Mouse (Mus musculus) neural tube, embryonic 14.5 days (tissue): ENCODE data around the gene Nos3. TPM values are rescaled to one million over a fixed set of nuclear protein-coding genes. Genes with fewer than 3 reads are reported as not detected.
A peak's percentile ranks its signal among the peaks of the same experiment; 100 is the strongest.

Source experiments
- ATAC-seq: fragments of 200-750 bp; cut with Nextera tagmentation; 2 replicates; pipeline ENCODE4 v1.8.0; 2017; ENCODE audit warnings: low read depth, mild to moderate bottlenecking, moderate TSS enrichment, moderate library complexity
- H3K27ac ChIP-seq: fragments of 300-500 bp; sonication (generic); 2 replicates; pipeline ENCODE4 v1.5.1; 2014; ENCODE audit warnings: low read depth, mild to moderate bottlenecking, control low read depth, low read length, moderate library complexity, mixed read lengths
- H3K27me3 ChIP-seq: fragments of 300-500 bp; sonication (generic); 2 replicates; pipeline ENCODE4 v1.6.1; 2014; ENCODE audit warnings: low read length; ENCODE audit not compliant: control insufficient read depth, insufficient read depth
- H3K36me3 ChIP-seq: fragments of 300-500 bp; sonication (generic); 2 replicates; pipeline ENCODE4 v1.6.1; 2014; ENCODE audit warnings: low read length, mixed read lengths; ENCODE audit not compliant: control insufficient read depth, insufficient read depth
- H3K4me1 ChIP-seq: fragments of 300-500 bp; sonication (generic); 2 replicates; pipeline ENCODE4 v1.6.1; 2014; ENCODE audit warnings: low read length; ENCODE audit not compliant: control insufficient read depth, insufficient read depth
- H3K4me2 ChIP-seq: fragments of 300-500 bp; sonication (generic); 2 replicates; pipeline ENCODE4 v1.6.1; 2014; ENCODE audit warnings: mild to moderate bottlenecking, low read depth, low read length, control low read depth
- H3K4me3 ChIP-seq: fragments of 300-500 bp; sonication (generic); 2 replicates; pipeline ENCODE4 v1.5.1; 2014; ENCODE audit warnings: low read depth, low read length, control low read depth, mixed read lengths
- H3K9ac ChIP-seq: fragments of 300-500 bp; sonication (generic); replicated peaks from 2 replicates; pipeline ENCODE4 v1.6.1; 2014; ENCODE audit warnings: low read depth, mild to moderate bottlenecking, control low read depth, low read length, mixed read lengths
- H3K9me3 ChIP-seq: fragments of 300-500 bp; sonication (generic); 2 replicates; pipeline ENCODE4 v1.6.1; 2016; ENCODE audit warnings: low read length; ENCODE audit not compliant: control insufficient read depth
- WGBS: fragments of 180-500 bp; shearing (Covaris S2); extraction: QIAGEN DNeasy Blood & Tissue Kit; methylation state at CpG from one replicate; pipeline ENCODE4 v1.1.7; 2014; 5-methylcytosine and 5-hydroxymethylcytosine counted together
- polyA plus RNA-seq: library from polyadenylated mRNA; unstranded; fragments of >200 nt; fragmentation: Nextera tagmentation; extraction: Ambion mirVana; gene quantifications from 2 replicates; pipeline ENCODE4 v1.2.1, GENCODE M21; 2014

Nos3 gene
- polyA plus RNA-seq, 1 experiment from 2014 or later, result 4.2 TPM

GRCm38 (mm10) chr5:24385887-24386550, 21.4 kb downstream of the Nos3 start:
- Histone ChIP-seq H3K36me3 (no peaks in the 10 kb centered on the region), H3K4me2 (no peak overlapping the region), H3K4me3 (no peak overlapping the region), H3K9me3 (no peaks in the 10 kb centered on the region), H3K4me1 (peaks cover 20% of the 10 kb centered on the region), H3K27me3 (no peaks in the 10 kb centered on the region; the same call in none of the 2 replicates), H3K9ac (no peak overlapping the region), H3K27ac (no peak overlapping the region)
- 83% methylated on average over 10 of the region's 10 CpGs for WGBS
- no peak for ATAC-seq

- no peaks in the 10 kb centered on the region for H3K9me3 ChIP-seq
- peak overlapping the region; percentile 51 for H3K9ac ChIP-seq
- no peaks in the 10 kb centered on the region; the same call in none of the 2 replicates for H3K27me3 ChIP-seq
- 0 out of 2 replicates have a peak overlapping the region, but pooled peaks have one; percentile 16 for H3K27ac ChIP-seq
- WGBS, result under 1% methylated on average over 72 of the region's 73 CpGs
- H3K4me2 ChIP-seq, result peak overlapping the region; percentile 99
- peak overlapping the region; percentile 42 for H3K4me3 ChIP-seq
- no peaks in the 10 kb centered on the region for H3K36me3 ChIP-seq
- H3K4me1 ChIP-seq, result peaks cover 20% of the 10 kb centered on the region
- ATAC-seq, result peak; percentile 64
Measured at GRCm38 (mm10) chr5:24387264-24388241, 22.9 kb downstream of the Nos3 start.

- Histone ChIP-seq H3K4me3 (peak overlapping the region; percentile 42), H3K9ac (peak overlapping the region; percentile 51), H3K9me3 (no peaks in the 10 kb centered on the region), H3K36me3 (no peaks in the 10 kb centered on the region), H3K27me3 (no peaks in the 10 kb centered on the region; the same call in none of the 2 replicates), H3K4me1 (peaks cover 14% of the 10 kb centered on the region), H3K27ac (0 out of 2 replicates have a peak overlapping the region, but pooled peaks have one; percentile 16), H3K4me2 (peak overlapping the region; percentile 99)
- 28% methylated on average over 23 of the region's 26 CpGs for WGBS
- ATAC-seq, result no peak
Measured at GRCm38 (mm10) chr5:24388246-24388915, 23.8 kb downstream of the Nos3 start.

GRCm38 (mm10) chr5:24389011-24389657, 24.5 kb downstream of the Nos3 start:
- no peak for ATAC-seq
- Histone ChIP-seq H3K9me3 (no peaks in the 10 kb centered on the region), H3K4me2 (no peak overlapping the region), H3K9ac (no peak overlapping the region), H3K4me1 (peaks cover 14% of the 10 kb centered on the region), H3K27me3 (no peaks in the 10 kb centered on the region; the same call in none of the 2 replicates), H3K4me3 (no peak overlapping the region), H3K36me3 (no peaks in the 10 kb centered on the region), H3K27ac (no peak overlapping the region)
- 52% methylated on average over 6 of the region's 7 CpGs for WGBS

- Histone ChIP-seq H3K36me3 (no peaks in the 10 kb centered on the region), H3K9ac (no peak overlapping the region), H3K4me1 (peaks cover 14% of the 10 kb centered on the region), H3K27ac (no peak overlapping the region), H3K4me3 (no peak overlapping the region), H3K4me2 (no peak overlapping the region), H3K27me3 (no peaks in the 10 kb centered on the region; the same call in none of the 2 replicates), H3K9me3 (no peaks in the 10 kb centered on the region)
- WGBS, result 69% methylated on average over 4 of the region's 4 CpGs
- ATAC-seq, result no peak
Measured at GRCm38 (mm10) chr5:24389658-24390020, 25.0 kb downstream of the Nos3 start.

- 82% methylated on average over 7 of the region's 7 CpGs for WGBS
- H3K9me3 ChIP-seq, result no peaks in the 10 kb centered on the region
- H3K27me3 ChIP-seq, result no peaks in the 10 kb centered on the region; the same call in 1 of the 2 replicates
Measured at GRCm38 (mm10) chr5:24391864-24392263, 27.3 kb downstream of the Nos3 start, which contains the start of gene Atg9b. Gene Atg9b (minus strand): TSS chr5:24392143.

GRCm38 (mm10) chr5:24392724-24393123, 28.1 kb downstream of the Nos3 start:
- peaks cover 10% of the 10 kb centered on the region for H3K4me1 ChIP-seq
- H3K4me2 ChIP-seq, result no peak overlapping the region
- H3K9me3 ChIP-seq, result no peaks in the 10 kb centered on the region
- H3K9ac ChIP-seq, result no peak overlapping the region
- no peak overlapping the region for H3K4me3 ChIP-seq
- ATAC-seq, result no peak
- 78% methylated on average over 7 of the region's 7 CpGs for WGBS
- no peaks in the 10 kb centered on the region; the same call in 1 of the 2 replicates for H3K27me3 ChIP-seq
- no peaks in the 10 kb centered on the region for H3K36me3 ChIP-seq
- H3K27ac ChIP-seq, result no peak overlapping the region

More at GRCm38 (mm10) chr5:24391864-24392263, 27.3 kb downstream of the Nos3 start, which contains the start of gene Atg9b:
- Histone ChIP-seq H3K4me1 (peaks cover 18% of the 10 kb centered on the region), H3K27ac (no peak within 1 kb of the TSS), H3K4me2 (no peak within 1 kb of the TSS), H3K36me3 (no peaks in the 10 kb centered on the region), H3K4me3 (no peak within 1 kb of the TSS), H3K9ac (no peak within 1 kb of the TSS)
- ATAC-seq, result no peak

- WGBS, result 21% methylated on average over 7 of the region's 7 CpGs
- ATAC-seq, result no peak
Measured at GRCm38 (mm10) chr5:24393392-24393997, 28.9 kb downstream of the Nos3 start, which contains the start of gene Abcb8. Gene Abcb8 (plus strand): TSS chr5:24393663.

More at GRCm38 (mm10) chr5:24393392-24393997, 28.9 kb downstream of the Nos3 start, which contains the start of gene Abcb8:
- Histone ChIP-seq H3K9ac (peak within 1 kb of the TSS; percentile 57), H3K27ac (peak within 1 kb of the TSS; percentile 83), H3K27me3 (no peaks in the 10 kb centered on the region), H3K9me3 (no peaks in the 10 kb centered on the region), H3K4me2 (peak within 1 kb of the TSS; percentile 53), H3K4me1 (peaks cover 3% of the 10 kb centered on the region), H3K4me3 (peak within 1 kb of the TSS; percentile 52), H3K36me3 (no peaks in the 10 kb centered on the region)
